14 mouse cellular contexts compared by ENCODE assay signal in genomic region chr13:59494619-59495262, GRCm38 (mm10).
DNase-seq lines count a peak whose midpoint lies in the region; ATAC-seq and TF ChIP-seq lines count a peak whose summit lies in the region.
"Had no signal": no experiment of that assay in that cellular context is flagged by ENCODE, and none has a peak within 500 bp of the region (broad histone marks: within the 10 kb centered on the region; RNA-seq: fewer than 3 reads in every experiment).

No protein-coding gene starts in this region.

- 63% methylated on average over 5 of the region's 5 CpGs for WGBS in hindbrain, embryonic 12.5 days

- H3K27ac ChIP-seq in left cerebral cortex, adult 2 months = no peak overlapping the region
- peak overlapping the region; percentile 62 for H3K27ac ChIP-seq in hindbrain, embryonic 12.5 days
- H3K27ac ChIP-seq: forebrain, embryonic 10.5 days; neural tube, embryonic 12.5 days had no signal

- H3K4me3 ChIP-seq in left cerebral cortex, adult 2 months = no peak overlapping the region
- no peak overlapping the region for H3K4me3 ChIP-seq in hindbrain, embryonic 12.5 days
- H3K4me3 ChIP-seq: forebrain, embryonic 10.5 days; neural tube, embryonic 12.5 days had no signal

- no peak overlapping the region for H3K4me2 ChIP-seq in hindbrain, embryonic 12.5 days (replicated peaks)
- H3K4me2 ChIP-seq: heart, embryonic 11.5 days; neural tube, embryonic 12.5 days had no signal

- ATAC-seq in CD4-positive, CD25-positive, alpha-beta regulatory T cell, adult 4 months = no peak
- ATAC-seq in hindbrain, embryonic 12.5 days (ENCODE audit: low FRiP score) = peak; percentile 75
- ATAC-seq: intestine, embryonic 16.5 days had no signal

- no peaks in the 10 kb centered on the region for H3K9me3 ChIP-seq in hindbrain, embryonic 12.5 days (replicated peaks)
- H3K9me3 ChIP-seq: neural tube, embryonic 12.5 days had no signal

- peaks cover 18% of the 10 kb centered on the region for H3K36me3 ChIP-seq in hindbrain, embryonic 12.5 days

- intact Hi-C loops in left cerebral cortex, adult 2 months (cut with DNase I) = no loop called here
- intact Hi-C loops in left cerebral cortex, postnatal 25 days (cut with DNase I) = no loop called here

- DNase-seq in CD4-positive, CD25-positive, alpha-beta regulatory T cell, adult 2 months (ENCODE audit: low read depth, low spot score) = peak; percentile 9
- no peak for DNase-seq in left cerebral cortex, adult 2 months (ENCODE audit: extremely low spot score in 1 of 2, low spot score in 2 of 2)
- no peak for DNase-seq in left cerebral cortex, postnatal 25 days (ENCODE audit: low spot score in 2 of 2)
- peak; percentile 50 for DNase-seq in ES-CJ7 (ENCODE audit: low read depth, low spot score)
- no peak for DNase-seq in ovary, postnatal 10 days (ENCODE audit: low spot score)
- DNase-seq in urinary bladder, adult 2 months (ENCODE audit: low spot score) = no peak
- DNase-seq: cerebellum, adult 9-11 months; lung, postnatal 14 days had no signal

- H3K9ac ChIP-seq in hindbrain, embryonic 12.5 days = no peak overlapping the region
- H3K9ac ChIP-seq: neural tube, embryonic 12.5 days had no signal

- peak; percentile 42 for TF ChIP-seq CTCF in left cerebral cortex, adult 2 months (IDR thresholded peaks at IDR 0.05)

- no peaks in the 10 kb centered on the region for H3K27me3 ChIP-seq in hindbrain, embryonic 12.5 days
- H3K27me3 ChIP-seq: neural tube, embryonic 12.5 days had no signal

- peaks cover 10% of the 10 kb centered on the region for H3K4me1 ChIP-seq in hindbrain, embryonic 12.5 days

Comparison
In these comparisons a context has a peak if more than half of its experiments do, and no peak if none do; other contexts are left out.
1. DNase-seq: peak in CD4-positive, CD25-positive, alpha-beta regulatory T cell, adult 2 months (single experiment) and ES-CJ7 (single experiment); none in left cerebral cortex, adult 2 months (0 of 2), left cerebral cortex, postnatal 25 days (0 of 2), ovary, postnatal 10 days (single experiment) and urinary bladder, adult 2 months (single experiment).